Mouse (Mus musculus) kidney, adult 2 months (tissue): ENCODE measurements around the gene Sh3bgrl.

Experiments
- CTCF ChIP-seq: fragments of 200-500 bp; conservative IDR thresholded peaks from 2 replicates; pipeline ENCODE4 v1.5.1; 2011; ENCODE audit warnings: low read depth, mild to moderate bottlenecking, control low read depth, low read length, moderate library complexity, mixed read lengths; ENCODE audit not compliant: insufficient read depth, insufficient read length
- POLR2A ChIP-seq: fragments of 200-500 bp; IDR thresholded peaks from one replicate; pipeline ENCODE4 v1.6.1; 2011; ENCODE audit warnings: low read depth, low read length, control low read depth

DNA sequence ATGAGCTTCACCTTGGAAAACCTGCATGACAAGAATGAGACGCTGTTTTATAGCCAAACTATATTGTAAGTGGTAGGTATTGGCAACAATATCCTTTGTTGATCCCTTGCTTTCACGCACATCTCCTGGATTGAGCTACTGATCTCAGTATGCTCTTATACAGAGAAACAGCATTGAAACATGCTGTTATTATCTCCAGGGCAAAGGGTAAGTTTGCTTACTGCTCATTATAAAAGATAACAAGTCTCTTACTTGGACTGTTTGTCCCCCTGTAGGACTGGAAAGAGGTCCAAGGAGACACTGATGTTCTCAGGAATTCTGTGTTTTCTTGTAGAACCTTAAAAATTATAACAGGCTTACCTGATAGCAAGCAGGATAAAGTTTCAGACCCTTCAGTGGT lies 41.7 kb downstream of the Sh3bgrl start:
- no peak for TF ChIP-seq POLR2A
- no peak for TF ChIP-seq CTCF
